Mouse (Mus musculus): ENCODE measurements around the gene Il20.

The Il20 gene

DNA sequence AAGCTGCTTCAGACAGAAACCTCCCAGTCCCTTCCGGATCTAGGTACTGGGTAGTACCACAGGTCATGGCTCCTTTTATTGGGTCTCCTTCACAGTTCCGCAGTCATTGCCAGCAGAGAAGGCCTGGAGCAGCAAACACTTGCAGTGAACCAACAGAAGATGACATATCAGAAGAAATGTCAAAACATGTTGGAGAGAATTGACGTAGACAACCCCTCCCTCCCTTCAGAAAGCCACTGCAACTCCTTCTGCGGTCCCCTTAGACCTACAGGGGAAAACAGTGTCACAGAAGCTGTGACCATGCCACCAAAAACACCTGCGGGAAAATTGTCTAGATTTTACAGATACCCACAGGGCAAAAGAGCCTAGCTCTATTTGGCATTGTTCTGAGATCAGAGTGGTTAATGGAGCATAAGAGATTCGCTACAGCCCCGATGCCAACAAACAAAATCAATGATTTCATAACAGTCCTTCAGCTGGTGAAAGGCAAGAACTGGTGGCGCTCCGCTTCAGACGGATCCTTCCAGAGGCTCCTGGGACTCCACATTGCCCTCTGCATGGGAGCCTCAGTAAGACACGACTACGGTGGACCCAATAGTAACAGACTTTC, at the start of gene Il20:
Gene Il20, minus strand, starts transcription at position 51 of the 610 bp plus-strand sequence.
- no peak for DNase-seq (ENCODE audit: low read depth, low spot score)

DNA sequence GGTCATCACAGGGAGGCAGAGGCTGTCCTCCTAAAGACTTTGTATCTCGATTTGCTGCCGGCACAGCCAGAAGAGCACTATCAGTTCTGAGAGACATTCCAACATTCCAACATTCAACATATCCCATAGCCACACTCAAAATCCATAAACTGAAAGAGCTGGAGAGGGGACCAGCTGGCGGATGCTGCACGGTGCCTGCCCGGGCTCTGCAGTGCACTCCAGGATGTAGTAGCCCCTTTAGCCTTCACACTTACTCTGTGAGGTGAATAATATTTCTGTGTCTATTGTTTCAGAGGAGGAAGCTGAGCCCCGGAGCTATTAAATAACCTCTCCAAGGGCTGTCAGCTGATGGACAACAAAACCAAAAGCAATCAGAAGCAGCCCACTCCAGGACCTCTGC, 35.7 kb upstream of the Il20 start:
- DNase-seq (ENCODE audit: low read depth, low spot score): no peak

DNA sequence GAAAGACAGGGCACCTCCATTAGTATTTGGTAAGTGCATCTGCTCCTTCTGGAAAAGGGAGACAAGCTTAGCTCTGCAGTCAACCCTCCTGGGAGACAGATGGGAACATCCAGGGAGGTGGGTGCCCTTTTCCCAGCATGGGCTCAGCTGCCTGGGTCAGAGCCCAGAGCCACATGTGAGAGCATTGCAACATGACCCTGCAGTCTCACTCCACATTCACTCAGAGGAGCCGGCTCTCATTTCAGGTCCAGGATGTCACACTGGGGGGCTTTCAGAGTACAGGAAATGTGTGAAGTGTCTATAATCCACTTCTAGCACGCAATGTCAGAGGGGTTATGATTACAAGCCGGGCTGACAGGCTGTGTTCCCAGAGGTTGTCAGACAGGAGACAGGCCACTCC, 30.6 kb upstream of the Il20 start:
- DNase-seq (ENCODE audit: low read depth, low spot score): no peak

DNA sequence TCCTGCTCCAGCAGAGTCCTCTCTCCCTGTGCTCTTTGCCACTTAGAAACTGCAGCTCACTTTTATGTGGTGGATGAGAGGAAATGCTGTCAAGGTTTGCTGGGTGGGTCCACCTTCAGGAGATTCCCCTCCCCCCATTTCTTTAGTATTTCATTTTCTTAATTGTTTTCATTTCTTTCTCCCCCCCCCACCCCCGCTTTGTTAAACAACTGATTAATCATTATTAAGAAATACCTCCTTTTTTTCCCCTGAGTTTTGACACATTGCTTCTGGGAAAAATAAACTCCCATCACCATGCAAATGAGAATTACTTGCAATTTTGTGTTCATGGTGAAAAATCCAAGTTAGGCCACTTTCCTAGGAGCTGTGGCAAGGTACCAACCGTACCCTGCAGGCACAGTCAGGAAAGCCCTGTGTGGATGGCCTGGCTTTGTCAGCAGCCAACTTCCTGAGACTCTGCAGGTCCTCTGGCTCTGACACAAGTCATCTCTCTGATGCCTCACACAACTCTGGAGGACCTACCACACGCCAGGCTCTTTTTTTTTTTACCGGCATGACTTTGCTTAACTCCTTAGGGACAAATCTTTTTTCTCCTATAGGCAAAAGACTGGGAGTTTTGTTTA, 28.9 kb upstream of the Il20 start, which contains the start of gene Il19:
Gene Il19, minus strand, starts transcription at position 51 of the 623 bp plus-strand sequence.
- no peak for DNase-seq (ENCODE audit: low read depth, low spot score)

DNA sequence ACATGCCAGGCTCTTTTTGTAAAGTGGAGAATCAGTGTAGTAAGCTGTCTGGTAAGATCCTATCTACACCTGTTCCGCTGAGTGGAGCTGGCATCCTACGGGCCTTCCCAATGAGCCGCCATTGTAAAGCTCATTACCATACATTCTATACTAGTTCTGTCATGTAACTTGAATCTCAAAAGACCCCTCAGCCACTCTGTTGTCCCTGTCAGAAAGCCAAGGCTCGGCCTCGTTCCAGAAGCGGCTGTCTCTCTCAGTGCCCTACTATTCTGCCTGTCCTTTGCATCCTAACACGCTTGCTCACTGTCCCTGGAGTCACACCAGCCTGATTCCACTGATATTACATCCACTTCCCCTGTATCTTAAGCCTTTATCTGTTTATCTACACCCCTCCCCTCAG, 26.9 kb upstream of the Il20 start:
- DNase-seq (ENCODE audit: low read depth, low spot score): no peak

DNA sequence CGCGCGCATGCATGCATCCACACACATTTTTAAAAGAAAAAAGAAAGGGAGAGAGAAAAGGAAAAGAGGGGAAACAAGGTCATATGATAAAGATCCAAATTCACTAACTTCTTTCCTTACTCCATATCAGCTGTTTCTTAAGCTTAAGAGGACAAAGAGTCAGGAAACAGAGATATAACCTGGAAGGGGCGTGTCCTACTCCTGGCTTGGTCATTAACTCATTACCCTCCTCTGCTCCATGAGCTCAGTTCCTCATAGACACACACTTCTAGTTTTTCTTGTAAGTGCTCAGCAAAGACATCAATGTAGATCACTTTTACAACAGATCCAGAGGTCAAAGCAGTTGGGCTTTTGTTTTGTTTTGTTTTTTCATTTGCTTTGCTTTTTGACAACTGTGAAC, 25.9 kb upstream of the Il20 start:
- DNase-seq (ENCODE audit: low read depth, low spot score): no peak

DNA sequence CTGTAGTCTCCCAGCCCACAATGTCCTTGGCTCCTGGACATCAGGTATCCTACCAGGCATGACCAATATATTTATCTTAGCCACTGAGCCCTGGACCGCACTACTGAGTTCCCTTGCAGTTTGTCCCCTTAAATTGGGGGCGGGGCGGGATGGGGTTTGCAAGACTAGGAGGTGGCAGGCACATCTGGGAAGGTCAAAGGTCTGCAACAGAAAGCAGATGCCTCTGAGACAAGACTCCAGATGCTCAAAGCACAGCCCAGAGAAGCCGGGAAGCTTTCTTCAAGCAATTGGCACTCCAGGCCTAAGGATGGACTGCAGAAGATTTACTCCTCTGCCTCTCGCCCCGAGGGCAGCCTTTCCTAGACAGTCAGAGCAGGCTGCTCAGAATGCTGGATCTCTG, 25.1 kb upstream of the Il20 start:
- DNase-seq (ENCODE audit: low read depth, low spot score): no peak

DNA sequence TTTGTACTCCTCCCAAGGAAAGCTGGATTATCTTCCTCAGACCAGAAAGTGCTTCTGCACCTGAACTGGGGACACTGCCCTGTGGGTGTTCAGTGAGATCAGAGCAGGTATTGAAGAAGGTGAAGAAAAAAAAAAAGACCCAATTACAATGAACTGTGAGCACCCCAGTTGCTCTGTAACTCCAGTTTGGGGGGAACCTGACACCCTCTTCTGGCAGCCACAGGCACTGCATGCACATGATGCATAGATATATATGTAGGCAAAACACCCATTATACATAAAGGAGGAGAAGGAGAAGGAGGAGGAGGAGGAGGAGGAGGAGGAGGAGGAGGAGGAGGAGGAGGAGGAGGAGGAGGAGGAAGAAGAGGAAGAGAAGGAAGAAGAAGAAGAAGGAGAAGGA, 15.2 kb upstream of the Il20 start:
- no peak for DNase-seq (ENCODE audit: low read depth, low spot score)

DNA sequence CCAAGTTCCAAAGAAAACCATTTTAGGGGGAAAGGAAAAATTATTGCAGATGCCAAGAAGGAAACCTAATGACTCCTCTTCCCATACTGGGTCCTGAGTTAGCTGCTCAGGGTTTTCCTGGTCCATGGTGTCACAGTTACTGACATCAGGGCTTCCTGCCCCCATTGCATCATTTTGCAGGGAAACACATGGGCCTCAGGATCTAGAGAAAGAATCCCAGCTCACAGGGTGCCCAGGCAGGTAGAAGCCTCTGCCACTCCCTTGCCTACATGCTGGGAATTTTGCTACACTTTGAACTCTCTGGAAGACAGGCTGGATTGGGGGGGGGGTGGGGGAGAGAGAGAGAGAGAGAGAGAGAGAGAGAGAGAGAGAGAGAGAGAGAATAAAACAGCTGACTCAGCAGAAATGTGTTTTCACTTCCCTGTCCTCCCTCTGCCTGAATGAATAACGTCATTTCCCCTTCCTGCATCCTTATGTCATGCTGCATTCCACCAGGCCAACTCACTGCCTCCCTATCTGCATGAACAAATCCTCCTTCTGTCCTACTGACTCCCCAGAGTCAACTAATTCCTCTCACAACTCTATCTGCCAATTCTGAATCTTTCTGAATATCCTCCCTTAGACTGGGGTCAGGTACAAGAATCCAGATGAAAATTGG, 7.2 kb upstream of the Il20 start:
- no peak for DNase-seq (ENCODE audit: low read depth, low spot score)

DNA sequence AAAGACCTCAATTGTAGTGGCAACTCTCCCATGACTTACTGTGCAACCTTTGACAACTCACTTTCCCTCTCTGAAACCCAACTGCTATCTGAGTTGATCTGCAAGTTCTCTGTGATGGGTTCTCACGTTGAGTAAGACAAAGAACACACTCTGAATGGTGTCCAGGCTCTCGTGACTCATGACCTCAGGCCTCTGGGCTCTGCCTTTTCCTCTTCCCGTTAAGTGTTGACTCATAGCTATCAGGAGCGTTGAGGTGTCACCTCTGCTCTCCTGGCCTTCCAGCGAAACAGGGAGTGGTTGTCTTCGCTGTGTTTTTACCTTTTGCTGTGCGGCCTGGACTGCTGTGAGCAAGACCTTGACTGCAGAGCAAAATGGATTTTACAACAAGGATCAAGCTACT, 8.7 kb downstream of the Il20 start:
- no peak for DNase-seq (ENCODE audit: low read depth, low spot score)

DNA sequence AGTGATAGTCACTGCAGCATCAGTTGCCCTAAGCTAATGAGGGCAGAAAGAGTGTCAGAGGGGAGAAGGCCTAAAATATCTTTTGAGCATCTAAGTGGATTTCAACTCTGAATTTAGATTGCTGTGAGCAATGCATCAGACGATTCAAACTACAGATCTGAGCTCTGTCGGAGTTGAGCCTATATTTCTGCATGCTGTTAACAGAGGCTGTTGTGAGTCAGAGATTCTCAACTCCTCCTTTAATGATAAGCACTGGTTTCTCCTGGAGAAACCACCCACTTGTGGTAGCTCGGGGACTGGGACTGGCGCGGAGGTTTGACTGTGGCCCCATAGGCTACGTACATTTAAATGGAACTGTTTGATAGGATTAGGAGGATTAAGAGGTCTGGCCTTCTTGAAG, 16.8 kb downstream of the Il20 start:
- no peak for DNase-seq (ENCODE audit: low read depth, low spot score)

DNA sequence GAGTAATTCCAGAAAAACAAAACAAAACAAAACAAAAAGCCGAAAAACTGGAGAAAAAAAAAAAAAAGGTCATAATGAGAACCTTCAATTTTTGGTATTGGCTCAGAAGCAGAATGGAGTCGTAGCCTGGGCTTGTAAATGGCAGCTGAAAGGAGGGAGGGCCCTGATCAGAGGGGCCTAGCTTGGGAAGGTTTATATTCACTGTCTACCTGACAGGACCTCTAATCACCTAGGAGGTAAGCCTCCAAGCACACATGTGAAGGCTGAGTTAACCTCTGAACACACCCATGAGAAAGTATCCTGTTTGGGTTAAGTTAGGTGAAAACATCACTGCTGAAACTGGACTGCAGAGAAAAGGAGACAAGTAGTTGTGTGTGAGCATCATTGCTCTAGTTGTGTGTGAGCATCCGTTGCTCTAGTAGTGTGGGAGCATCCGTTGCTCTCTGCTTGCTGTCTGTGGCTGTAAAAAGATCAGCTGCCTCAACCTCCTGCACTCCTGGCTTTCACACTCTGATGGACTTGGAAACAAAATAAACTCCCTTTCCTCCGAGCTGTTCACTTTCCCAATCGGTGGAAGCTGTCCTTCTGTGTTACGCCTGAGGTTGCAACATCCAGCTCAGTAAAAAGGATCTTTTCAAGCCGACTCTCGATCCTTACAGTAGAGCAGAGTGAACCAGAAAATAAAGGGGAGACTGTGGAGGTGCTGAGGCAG, 17.8 kb downstream of the Il20 start:
- DNase-seq (ENCODE audit: low read depth, low spot score): no peak

DNA sequence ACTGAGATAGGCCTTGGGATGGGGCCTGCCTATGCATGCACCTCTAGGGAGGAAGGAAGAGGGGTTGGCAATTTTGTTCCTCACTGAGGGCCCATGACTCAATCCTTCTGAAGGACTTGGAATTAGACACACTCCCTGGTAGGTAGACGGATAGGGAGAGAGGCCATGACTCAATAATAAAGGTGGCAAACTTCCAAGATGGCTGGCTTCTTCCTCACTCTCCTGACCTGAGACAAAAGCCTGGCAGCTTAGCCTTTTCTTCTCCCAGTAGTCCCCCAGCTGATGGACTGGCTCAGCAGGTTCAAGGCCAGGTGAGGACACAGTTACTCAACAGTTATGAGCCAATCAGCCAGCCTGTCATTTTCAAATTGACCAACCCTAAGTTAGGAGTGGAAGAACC, 18.8 kb downstream of the Il20 start:
- no peak for DNase-seq (ENCODE audit: low read depth, low spot score)

DNA sequence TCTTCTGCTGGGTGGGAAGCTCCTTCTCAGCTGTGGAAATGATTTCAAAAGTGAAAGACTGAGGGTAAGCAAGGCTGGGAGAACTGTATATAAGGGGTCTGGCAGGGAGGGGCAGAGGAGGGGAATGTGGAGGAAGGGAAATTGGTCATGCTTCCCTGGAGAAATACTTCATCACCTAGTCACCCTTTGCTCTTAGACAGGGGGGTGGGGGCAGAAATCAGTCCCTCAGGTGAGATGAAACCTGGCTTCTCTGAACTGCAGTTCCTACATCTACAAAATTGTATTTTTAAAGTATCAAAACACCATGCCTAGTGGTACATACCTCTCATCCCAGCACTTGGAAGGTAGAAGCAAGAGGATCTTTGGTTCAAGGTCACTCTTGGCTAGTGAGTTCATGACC, 23.9 kb downstream of the Il20 start, which contains the start of gene Il24:
Gene Il24, minus strand, starts transcription at position 101 of the 400 bp plus-strand sequence.
- no peak for DNase-seq (ENCODE audit: low read depth, low spot score)

DNA sequence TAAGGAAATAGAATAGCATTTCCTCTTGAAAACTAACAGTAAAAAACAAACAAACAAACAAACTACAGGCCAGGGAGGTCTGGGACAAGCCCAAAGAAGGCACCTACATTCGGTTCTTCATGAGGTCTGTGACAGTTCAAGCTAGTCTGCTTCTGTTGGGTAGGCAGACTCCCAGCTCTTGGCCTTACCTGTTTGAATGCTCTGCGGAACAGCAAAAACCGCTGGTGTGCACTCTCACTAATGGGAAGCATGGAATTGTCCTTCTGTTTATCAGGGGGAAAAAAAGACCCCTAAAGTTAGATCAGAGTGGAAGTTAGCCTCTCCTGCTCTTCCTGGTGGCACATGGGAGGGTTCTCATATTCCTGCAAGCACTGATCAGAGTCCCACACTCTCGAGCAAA, 28.1 kb downstream of the Il20 start:
- DNase-seq (ENCODE audit: low read depth, low spot score): no peak

DNA sequence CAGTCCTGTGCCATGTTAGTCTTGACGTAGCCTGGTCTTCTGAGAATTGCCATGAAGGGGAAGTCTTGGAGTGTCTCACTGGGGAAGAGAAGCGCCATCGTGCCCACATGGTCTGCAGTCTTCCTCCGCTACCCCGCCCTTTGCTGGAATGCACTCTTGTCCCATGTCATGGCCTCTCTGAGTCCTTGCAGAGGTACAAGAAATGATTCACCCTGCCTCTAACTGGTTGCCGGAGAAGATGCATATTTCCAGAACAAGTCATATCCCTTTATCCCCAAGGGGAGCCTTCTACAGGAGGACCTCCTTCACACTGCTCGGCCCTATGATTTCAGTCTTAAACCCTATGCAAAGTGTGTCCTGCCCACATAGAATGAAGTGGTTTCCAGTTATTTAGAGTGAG, 31.3 kb downstream of the Il20 start:
- no peak for DNase-seq (ENCODE audit: low read depth, low spot score)

DNA sequence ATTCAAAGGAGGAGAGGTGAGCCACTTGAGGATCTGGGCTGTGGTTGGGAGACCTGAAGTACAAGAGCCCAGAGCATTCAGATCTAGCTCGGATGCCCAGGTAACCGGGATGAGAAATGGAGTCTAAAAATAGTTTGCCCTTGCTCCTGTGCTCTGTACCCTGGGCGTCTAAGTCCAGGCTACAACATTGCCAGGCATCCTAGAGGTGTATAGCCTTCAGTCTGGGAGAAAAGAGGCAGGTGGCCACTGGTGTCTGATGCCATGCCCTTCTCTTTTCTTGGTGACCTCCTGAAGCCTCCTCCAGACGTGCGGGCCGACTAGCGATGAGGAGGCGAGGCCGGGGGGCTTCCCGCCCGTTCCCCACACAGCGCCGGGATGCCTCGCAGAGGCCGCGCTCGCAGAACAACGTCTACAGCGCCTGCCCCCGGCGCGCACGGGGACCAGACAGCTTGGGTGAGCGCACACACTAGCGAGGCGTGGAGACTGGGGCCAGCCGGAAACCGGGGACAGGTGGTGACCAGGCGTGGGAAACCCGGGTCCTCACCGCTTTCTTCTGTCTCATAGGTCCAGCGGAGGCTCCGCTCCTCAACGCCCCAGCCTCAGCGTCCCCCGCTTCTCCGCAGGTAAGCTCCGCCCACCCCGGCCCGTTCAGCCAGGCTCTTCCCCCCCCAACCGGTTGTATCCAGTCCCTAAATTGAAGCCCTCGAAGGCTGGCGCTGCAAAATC, 33.2 kb downstream of the Il20 start:
- no peak for DNase-seq (ENCODE audit: low read depth, low spot score)

DNA sequence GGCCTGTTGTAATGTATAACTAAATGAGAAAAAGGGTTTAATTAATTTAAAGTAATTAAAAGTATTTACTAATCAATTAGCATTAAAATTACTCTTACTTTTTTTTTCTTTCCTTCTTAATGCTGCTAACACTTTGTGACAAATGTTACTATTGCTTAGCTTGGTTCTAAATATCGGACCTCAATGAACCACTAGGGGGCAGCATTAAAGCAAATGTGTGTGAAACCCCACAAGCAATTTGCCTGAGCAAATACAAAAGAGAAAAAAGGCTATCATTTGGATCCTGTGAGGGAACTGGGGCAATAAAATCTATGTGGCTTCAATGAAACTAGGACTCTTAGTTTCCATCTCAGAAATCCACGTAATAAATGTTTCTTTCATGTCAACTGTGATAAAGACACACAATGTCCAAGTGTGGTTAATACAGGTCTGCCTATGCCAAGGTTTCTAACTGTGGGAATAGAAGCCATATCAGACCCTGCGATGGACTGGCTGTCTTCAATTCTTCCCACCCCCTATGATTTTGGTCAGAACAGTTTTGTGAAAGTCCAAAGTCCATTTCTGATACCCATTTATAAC, 34.2 kb downstream of the Il20 start:
- DNase-seq (ENCODE audit: low read depth, low spot score): peak; percentile 36

DNA sequence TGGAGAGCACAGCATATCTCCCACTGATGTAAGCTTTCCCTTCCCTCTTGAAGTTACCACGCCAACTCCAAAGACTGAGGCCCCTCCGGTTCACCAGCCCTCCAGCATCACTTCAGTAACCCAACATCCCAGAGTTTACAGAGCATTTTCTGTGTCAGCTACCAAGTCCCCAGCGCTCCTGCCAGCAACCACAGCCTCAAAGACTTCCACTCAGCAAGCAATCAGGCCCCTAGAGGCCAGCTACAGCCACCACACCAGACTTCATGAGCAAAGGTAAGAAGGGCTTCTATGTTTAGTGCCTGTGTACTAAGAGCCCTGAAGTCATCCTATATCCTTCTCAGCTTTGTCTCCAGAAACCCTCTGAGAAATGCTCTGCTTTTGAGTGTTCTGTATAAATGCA, 35.3 kb downstream of the Il20 start:
- DNase-seq (ENCODE audit: low read depth, low spot score): no peak

DNA sequence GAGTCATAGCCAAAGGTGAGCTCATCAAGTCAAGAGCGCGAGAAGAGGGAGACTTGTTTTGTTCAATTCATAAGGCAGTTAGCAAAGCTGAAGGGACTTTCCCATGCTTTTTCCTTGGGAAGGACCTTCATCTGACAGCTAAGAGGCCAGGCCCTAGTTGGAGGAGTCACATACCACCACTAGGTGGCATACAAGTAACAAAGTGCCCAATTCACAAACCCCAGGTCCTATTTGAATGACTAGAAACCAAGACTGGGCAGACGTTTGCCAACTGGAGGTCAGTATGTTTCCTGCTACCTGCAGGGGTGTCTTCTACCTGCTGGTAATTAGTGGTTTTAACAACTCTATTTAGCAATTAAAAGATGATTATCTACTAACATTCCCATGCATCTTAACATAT, 36.1 kb downstream of the Il20 start:
- no peak for DNase-seq (ENCODE audit: low read depth, low spot score)

DNA sequence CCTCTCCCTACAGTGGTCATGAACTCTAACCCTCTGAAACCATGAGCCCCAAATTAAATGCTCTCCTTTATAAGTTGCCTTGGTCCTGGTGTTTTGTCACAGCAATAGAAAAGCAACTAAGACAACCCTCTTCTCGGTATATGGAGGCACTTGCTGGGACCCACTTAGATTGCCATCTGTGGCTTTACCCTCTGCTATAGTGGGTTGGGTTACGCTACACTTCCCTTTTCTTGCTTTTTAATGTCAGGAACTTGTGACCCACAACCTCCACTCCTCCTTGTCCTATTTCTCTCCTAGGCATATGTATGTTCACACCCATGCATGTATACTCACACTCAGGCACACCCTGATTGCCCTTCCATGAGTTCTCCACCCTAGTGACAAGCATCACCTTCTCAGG, 38.3 kb downstream of the Il20 start:
- no peak for DNase-seq (ENCODE audit: low read depth, low spot score)
